Mouse (Mus musculus): ENCODE measurements around the gene Cyfip2.
A peak's percentile ranks its signal among the peaks of the same experiment; 100 is the strongest.
"Not testable (repeated sequence)": the region's sequence is repeated elsewhere in the genome, so short reads cannot be mapped to it uniquely, and the experiment has no call there.

The Cyfip2 gene

GRCm38 (mm10) chr11:46230184-46230583 is 82.5 kb downstream of the Cyfip2 start:
- no peak for DNase-seq

GRCm38 (mm10) chr11:46225345-46225744 is 87.3 kb downstream of the Cyfip2 start:
- no peak for DNase-seq

- no peak for DNase-seq
These were observed 89.1 kb downstream of the Cyfip2 start for GRCm38 (mm10) chr11:46223575-46223974.

GRCm38 (mm10) chr11:46220211-46220610 is 92.4 kb downstream of the Cyfip2 start:
- no peak for DNase-seq

GRCm38 (mm10) chr11:46219380-46219779 is 93.3 kb downstream of the Cyfip2 start:
- DNase-seq, result no peak

- DNase-seq, result no peak
These were observed 94.1 kb downstream of the Cyfip2 start for GRCm38 (mm10) chr11:46218584-46218983.

GRCm38 (mm10) chr11:46217686-46218085 is 95.0 kb downstream of the Cyfip2 start:
- DNase-seq, result no peak

GRCm38 (mm10) chr11:46216669-46217068 is 96.0 kb downstream of the Cyfip2 start:
- peak; percentile 66 for DNase-seq

GRCm38 (mm10) chr11:46215354-46215753 is 97.3 kb downstream of the Cyfip2 start:
- peak; percentile 69 for DNase-seq

GRCm38 (mm10) chr11:46214368-46215230 is 98.1 kb downstream of the Cyfip2 start:
- DNase-seq, result no peak

- DNase-seq, result peak; percentile 37
These were observed 98.8 kb downstream of the Cyfip2 start for GRCm38 (mm10) chr11:46213844-46214243.

- no peak for DNase-seq
These were observed 100.8 kb downstream of the Cyfip2 start for GRCm38 (mm10) chr11:46211858-46212257.

- no peak for DNase-seq
These were observed 102.8 kb downstream of the Cyfip2 start for GRCm38 (mm10) chr11:46209884-46210283.

- peak; percentile 23 for DNase-seq
These were observed 106.8 kb downstream of the Cyfip2 start for GRCm38 (mm10) chr11:46205639-46206409.

GRCm38 (mm10) chr11:46204841-46205240 is 107.8 kb downstream of the Cyfip2 start:
- no peak for DNase-seq

GRCm38 (mm10) chr11:46202547-46202887 is 110.1 kb downstream of the Cyfip2 start:
- DNase-seq, result no peak

GRCm38 (mm10) chr11:46201636-46202546 is 110.8 kb downstream of the Cyfip2 start:
- DNase-seq, result no peak

- no peak for DNase-seq
These were observed 112.0 kb downstream of the Cyfip2 start for GRCm38 (mm10) chr11:46200664-46201063.

- DNase-seq, result no peak
These were observed 118.5 kb downstream of the Cyfip2 start for GRCm38 (mm10) chr11:46194175-46194574.

GRCm38 (mm10) chr11:46188283-46188682 is 124.4 kb downstream of the Cyfip2 start:
- DNase-seq, result no peak

GRCm38 (mm10) chr11:46185486-46185885 is 127.2 kb downstream of the Cyfip2 start:
- DNase-seq, result no peak

- no peak for DNase-seq
These were observed 127.7 kb downstream of the Cyfip2 start for GRCm38 (mm10) chr11:46184946-46185345.

GRCm38 (mm10) chr11:46182031-46182430 is 130.6 kb downstream of the Cyfip2 start:
- not testable (repeated sequence) for DNase-seq
